Mouse (Mus musculus) hindbrain, embryonic 16.5 days (tissue): ENCODE measurements around the gene Mast3. TPM values are rescaled to one million over a fixed set of nuclear protein-coding genes. Genes with fewer than 3 reads are reported as not detected.
A peak's percentile ranks its signal among the peaks of the same experiment; 100 is the strongest.

ENCODE experiments used
- ATAC-seq: fragments of 200-750 bp; cut with Nextera tagmentation; 2 replicates; pipeline ENCODE4 v1.8.0; 2017; ENCODE audit warnings: moderate TSS enrichment, moderate library complexity
- H3K27ac ChIP-seq: fragments of 300-500 bp; sonication (generic); 2 replicates; pipeline ENCODE4 v1.5.1; 2014; ENCODE audit warnings: low read depth, mild to moderate bottlenecking, control low read depth, low read length, moderate library complexity
- H3K27me3 ChIP-seq: fragments of 300-500 bp; sonication (generic); replicated peaks from 2 replicates; pipeline ENCODE4 v1.6.1; 2014; ENCODE audit warnings: low read length; ENCODE audit not compliant: control insufficient read depth, insufficient read depth
- H3K36me3 ChIP-seq: fragments of 300-500 bp; sonication (generic); 2 replicates; pipeline ENCODE4 v1.6.1; 2014; ENCODE audit warnings: mild to moderate bottlenecking, low read length, moderate library complexity, mixed read lengths; ENCODE audit not compliant: control insufficient read depth, insufficient read depth
- H3K4me1 ChIP-seq: fragments of 300-500 bp; sonication (generic); 2 replicates; pipeline ENCODE4 v1.6.1; 2014; ENCODE audit warnings: low read depth, low read length; ENCODE audit not compliant: control insufficient read depth, insufficient read depth
- H3K4me2 ChIP-seq: fragments of 300-500 bp; sonication (generic); 2 replicates; pipeline ENCODE4 v1.6.1; 2014; ENCODE audit warnings: mild to moderate bottlenecking, low read length, control low read depth, moderate library complexity
- H3K4me3 ChIP-seq: fragments of 300-500 bp; sonication (generic); 2 replicates; pipeline ENCODE4 v1.5.1; 2014; ENCODE audit warnings: mild to moderate bottlenecking, low read length, control low read depth, moderate library complexity
- H3K9ac ChIP-seq: fragments of 300-500 bp; sonication (generic); 2 replicates; pipeline ENCODE4 v1.6.1; 2014; ENCODE audit warnings: low read depth, mild to moderate bottlenecking, control low read depth, low read length, moderate library complexity
- H3K9me3 ChIP-seq: fragments of 300-500 bp; sonication (generic); 2 replicates; pipeline ENCODE4 v1.6.1; 2014; ENCODE audit warnings: mild to moderate bottlenecking, low read length, moderate library complexity; ENCODE audit not compliant: control insufficient read depth
- WGBS: fragments of 180-500 bp; shearing (Covaris S2); extraction: QIAGEN DNeasy Blood & Tissue Kit; methylation state at CpG from one replicate; pipeline ENCODE4 v1.1.7; 2014; 5-methylcytosine and 5-hydroxymethylcytosine counted together
- polyA plus RNA-seq: library from polyadenylated mRNA; unstranded; fragments of >200 nt; fragmentation: Nextera tagmentation; extraction: Ambion mirVana; gene quantifications from 2 replicates; pipeline ENCODE4 v1.2.1, GENCODE M21; 2015

Gene Mast3
- polyA plus RNA-seq, 1 experiment from 2014 or later: 21.9 TPM

DNA sequence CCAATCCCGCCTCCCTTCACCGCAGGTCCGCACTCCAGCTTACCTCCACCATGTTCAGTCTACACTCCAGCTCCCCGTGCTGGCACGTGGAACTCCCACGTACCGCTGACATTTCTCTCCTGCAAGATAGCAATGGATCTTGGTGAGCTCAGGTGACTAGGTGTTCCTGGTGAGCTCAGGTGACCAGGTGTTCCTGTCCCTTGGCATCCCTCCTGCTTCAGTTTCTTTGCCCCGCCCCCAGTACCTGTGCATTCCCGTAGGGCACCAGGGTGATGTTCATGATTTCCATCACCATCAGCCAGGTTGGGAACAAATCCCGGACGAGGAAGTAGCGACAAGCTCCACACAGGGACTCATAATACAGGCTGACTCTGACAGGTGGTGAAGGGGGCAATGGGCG is 40.2 kb downstream of the Mast3 start:
- H3K36me3 ChIP-seq: peaks cover 15% of the 10 kb centered on the region
- ATAC-seq: no peak

DNA sequence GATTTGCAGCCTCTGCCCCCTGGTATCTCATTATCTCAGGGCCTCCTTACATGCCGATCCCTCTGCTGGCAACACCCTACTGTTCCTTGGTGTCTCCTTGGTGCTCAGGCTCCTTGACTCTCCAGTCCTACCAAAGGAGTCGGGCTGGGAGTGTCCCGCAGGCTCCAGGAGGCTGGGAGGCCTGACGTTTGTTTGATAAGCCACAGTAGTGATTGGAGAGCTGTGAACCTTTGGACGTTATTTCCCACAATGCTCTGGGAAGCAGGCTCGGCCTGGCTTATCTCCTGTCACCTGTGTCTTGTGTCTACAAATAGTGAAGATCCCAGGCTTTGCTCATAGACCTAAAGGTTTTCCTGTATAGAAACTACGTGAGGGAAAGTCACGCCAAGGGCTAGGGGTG is 40.8 kb downstream of the Mast3 start:
- no peaks in the 10 kb centered on the region for H3K9me3 ChIP-seq
- H3K4me3 ChIP-seq: no peak overlapping the region
- H3K27me3 ChIP-seq: no peaks in the 10 kb centered on the region
- H3K36me3 ChIP-seq: peaks cover 13% of the 10 kb centered on the region
- no peak overlapping the region for H3K27ac ChIP-seq
- H3K4me1 ChIP-seq: peaks cover 22% of the 10 kb centered on the region
- WGBS: 85% methylated on average over 8 of the region's 8 CpGs
- ATAC-seq: no peak
- no peak overlapping the region for H3K4me2 ChIP-seq
- no peak overlapping the region for H3K9ac ChIP-seq

More for the DNA sequence above, 40.2 kb downstream of the Mast3 start:
- no peaks in the 10 kb centered on the region for H3K9me3 ChIP-seq
- H3K4me2 ChIP-seq: no peak overlapping the region
- H3K4me1 ChIP-seq: peaks cover 16% of the 10 kb centered on the region
- H3K9ac ChIP-seq: no peak overlapping the region
- no peak overlapping the region for H3K27ac ChIP-seq
- WGBS: 95% methylated on average over 13 of the region's 13 CpGs
- no peaks in the 10 kb centered on the region for H3K27me3 ChIP-seq
- H3K4me3 ChIP-seq: no peak overlapping the region

DNA sequence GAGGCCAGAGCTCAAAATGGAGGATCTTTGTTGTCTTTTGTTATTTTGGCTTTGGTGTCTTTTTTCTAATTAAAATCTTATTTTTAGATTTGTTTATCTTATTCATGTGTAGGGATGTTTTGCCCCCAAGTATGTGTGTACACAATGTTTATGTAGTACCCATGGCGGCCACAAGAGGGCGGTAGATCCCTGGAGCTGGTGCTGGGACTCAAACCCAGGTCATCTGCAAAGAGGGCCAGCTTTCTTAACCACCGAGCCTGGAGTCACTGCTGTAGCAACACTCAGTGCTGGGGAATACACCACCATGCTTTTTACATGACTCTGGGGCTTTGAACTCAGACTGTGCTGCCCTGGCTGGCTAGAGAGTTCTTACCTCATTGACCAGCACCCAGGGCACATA is 41.5 kb downstream of the Mast3 start:
- Histone ChIP-seq H3K36me3 (peaks cover 9% of the 10 kb centered on the region), H3K27ac (no peak overlapping the region), H3K27me3 (no peaks in the 10 kb centered on the region), H3K9me3 (no peaks in the 10 kb centered on the region), H3K4me3 (no peak overlapping the region), H3K4me1 (peaks cover 29% of the 10 kb centered on the region), H3K9ac (no peak overlapping the region), H3K4me2 (no peak overlapping the region)
- 3% methylated on average over 3 of the region's 3 CpGs for WGBS
- ATAC-seq: no peak

DNA sequence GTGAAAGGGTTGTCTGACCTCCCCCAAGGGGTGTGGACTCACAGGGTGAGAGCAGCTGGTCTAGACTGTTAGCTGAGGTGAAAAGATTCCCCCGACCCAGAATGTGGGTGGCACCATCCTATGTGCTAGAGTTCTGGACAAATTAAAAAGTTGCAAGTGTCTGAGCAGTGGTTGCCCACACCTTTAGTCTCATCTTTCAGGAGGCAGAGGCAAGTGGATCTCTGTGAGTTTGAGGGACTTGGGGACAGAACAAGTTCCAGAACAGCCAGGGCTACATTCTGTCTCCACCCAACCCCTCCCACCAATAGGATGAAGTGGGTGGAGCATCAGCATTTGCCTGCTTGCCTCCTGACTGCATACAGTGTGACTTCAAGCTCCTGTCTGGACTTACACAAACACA is 42.7 kb downstream of the Mast3 start:
- 92% methylated on average over 1 of the region's 1 CpGs for WGBS
- H3K9me3 ChIP-seq: no peaks in the 10 kb centered on the region
- H3K27me3 ChIP-seq: no peaks in the 10 kb centered on the region
- H3K4me2 ChIP-seq: no peak overlapping the region
- no peak overlapping the region for H3K4me3 ChIP-seq
- H3K4me1 ChIP-seq: peaks cover 36% of the 10 kb centered on the region
- H3K36me3 ChIP-seq: peaks cover 12% of the 10 kb centered on the region
- no peak overlapping the region for H3K27ac ChIP-seq
- H3K9ac ChIP-seq: no peak overlapping the region
- ATAC-seq: no peak

DNA sequence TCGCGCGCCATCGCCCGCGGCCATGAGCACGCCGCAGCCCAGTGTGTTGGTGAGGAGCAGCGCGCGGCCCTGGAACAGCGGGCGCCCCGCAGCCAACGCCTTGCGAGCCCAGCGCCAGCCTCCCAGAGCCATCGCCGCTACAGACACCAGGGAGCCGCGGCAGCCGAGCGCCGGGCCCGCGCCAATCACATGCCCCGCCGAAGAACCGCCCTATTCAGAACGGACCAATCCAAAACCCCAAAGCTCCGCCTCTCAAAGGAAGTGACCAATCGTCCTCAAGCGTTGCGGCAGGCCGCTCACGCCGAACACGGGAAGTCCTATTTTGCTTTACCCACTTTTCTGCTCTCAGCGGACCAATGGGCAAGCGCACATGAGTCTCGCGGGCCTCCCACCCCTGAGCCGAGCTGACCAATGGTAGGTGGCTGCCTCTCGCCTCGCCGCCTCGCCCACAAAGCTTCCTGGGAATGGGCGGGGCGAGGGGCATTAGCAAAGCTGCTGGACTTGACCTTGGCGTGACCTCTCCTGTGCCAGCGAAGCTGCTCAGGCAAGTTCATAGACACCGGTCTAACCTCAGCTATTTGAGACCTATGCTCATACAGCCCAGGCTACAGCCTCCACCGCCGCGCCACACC is 44.0 kb downstream of the Mast3 start, which contains the start of gene Mpv17l2:
TSS of gene Mpv17l2 (minus strand) at position 172 of the 632 bp plus-strand sequence.
- Histone ChIP-seq H3K27me3 (no peaks in the 10 kb centered on the region), H3K27ac (peak within 1 kb of the TSS; percentile 82), H3K36me3 (peaks cover 22% of the 10 kb centered on the region), H3K9me3 (no peaks in the 10 kb centered on the region), H3K4me2 (peak within 1 kb of the TSS; percentile 82), H3K4me1 (peaks cover 39% of the 10 kb centered on the region), H3K4me3 (peak within 1 kb of the TSS; percentile 79), H3K9ac (peak within 1 kb of the TSS; percentile 88)
- under 1% methylated on average over 53 of the region's 55 CpGs for WGBS
- ATAC-seq: peak; percentile 96

DNA sequence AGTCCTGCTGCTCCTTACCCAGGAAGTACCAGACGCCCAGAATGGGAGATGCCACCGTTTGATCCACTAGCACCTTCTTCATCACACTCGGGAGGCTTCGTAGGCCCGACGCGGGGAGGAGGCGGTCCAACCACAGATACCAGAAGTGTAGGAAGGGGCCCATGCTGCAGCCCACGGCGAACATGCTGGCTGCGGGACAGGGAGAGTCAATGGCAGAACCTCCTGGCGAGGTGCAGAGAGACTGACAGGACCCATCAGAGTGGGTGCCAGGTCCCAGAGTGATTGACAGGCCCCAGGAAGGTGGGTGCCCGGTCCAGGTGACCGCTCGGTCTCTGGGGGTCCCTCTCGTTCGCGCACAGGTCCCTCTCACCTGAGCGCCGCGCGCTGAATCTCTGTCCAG is 44.5 kb downstream of the Mast3 start:
- H3K27me3 ChIP-seq: no peaks in the 10 kb centered on the region
- peak overlapping the region; percentile 79 for H3K4me3 ChIP-seq
- peak overlapping the region; percentile 82 for H3K27ac ChIP-seq
- no peaks in the 10 kb centered on the region for H3K9me3 ChIP-seq
- H3K9ac ChIP-seq: peak overlapping the region; percentile 88
- H3K36me3 ChIP-seq: peaks cover 22% of the 10 kb centered on the region
- peak overlapping the region; percentile 82 for H3K4me2 ChIP-seq
- 0% methylated on average over 21 of the region's 22 CpGs for WGBS
- no peak for ATAC-seq
- H3K4me1 ChIP-seq: peaks cover 43% of the 10 kb centered on the region

DNA sequence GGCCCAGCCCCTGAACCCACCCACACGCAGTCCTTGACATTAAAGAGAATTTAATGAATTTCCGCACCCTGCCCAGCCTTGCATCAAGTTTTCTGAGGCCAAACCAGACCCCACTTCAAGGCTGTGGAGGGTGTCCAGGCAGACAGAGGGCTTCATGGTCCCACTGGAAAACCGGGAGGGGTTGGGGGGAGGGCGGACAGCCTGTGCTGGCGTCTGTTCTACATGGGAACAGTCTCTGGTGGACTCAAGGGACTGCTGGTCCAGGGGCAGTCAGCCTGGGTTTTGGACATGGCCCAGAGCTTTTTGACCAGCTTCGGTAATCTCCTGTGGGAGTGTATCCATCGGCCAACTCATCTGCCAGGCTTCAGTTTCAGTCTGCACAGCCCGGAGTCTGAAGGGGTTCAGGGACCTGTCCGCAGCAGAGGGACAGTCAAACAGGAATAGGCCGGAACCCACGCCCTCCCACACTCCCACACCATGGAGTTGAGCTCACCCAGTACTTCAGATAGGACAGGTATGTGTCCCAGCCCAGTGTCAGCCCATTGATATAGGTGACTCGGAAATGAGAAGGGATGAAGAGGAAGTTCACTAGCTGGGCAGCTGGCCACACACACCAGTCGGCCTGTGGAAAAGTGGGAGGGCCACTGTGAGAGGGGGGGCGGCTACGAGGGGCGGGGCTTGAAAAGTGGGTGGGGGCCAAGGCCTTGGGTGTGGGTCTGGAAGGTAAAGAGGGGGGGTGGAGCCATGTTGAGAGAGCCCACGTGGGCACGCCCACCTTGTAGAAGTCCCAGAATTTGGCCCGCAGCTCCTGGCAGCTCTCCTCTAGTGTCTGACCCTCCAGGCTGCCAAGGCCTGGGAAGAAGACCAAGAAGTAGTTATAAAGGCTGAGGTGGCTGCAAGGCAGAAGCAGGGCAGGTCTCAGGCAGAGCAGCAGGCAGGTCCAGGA is 46.0 kb downstream of the Mast3 start:
- Histone ChIP-seq H3K27me3 (no peaks in the 10 kb centered on the region), H3K27ac (peak overlapping the region; percentile 57; the same call in 1 of the 2 replicates), H3K4me3 (no peak overlapping the region), H3K4me2 (peak overlapping the region; percentile 82; the same call in 1 of the 2 replicates), H3K9me3 (no peaks in the 10 kb centered on the region), H3K4me1 (peaks cover 44% of the 10 kb centered on the region), H3K36me3 (peaks cover 22% of the 10 kb centered on the region), H3K9ac (no peak overlapping the region)
- no peak for ATAC-seq
- WGBS: 66% methylated on average over 18 of the region's 19 CpGs

DNA sequence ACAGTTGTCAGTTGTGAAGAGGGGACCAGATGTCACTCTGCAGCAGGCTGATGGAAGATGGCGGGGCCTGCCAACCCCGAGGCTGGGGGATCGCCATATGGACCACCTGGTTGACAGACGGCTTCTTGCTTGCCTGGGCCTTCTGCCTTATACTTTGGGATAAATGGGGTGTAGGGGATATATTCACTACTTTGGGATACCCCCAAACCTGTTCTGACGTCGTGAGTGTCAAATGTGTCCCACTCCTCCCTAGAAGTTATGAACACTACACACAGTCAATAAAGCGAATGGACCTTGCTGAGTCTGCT is 46.6 kb downstream of the Mast3 start:
- Histone ChIP-seq H3K4me3 (no peak overlapping the region), H3K9ac (no peak overlapping the region; the same call in 1 of the 2 replicates), H3K9me3 (no peaks in the 10 kb centered on the region), H3K27me3 (no peaks in the 10 kb centered on the region), H3K36me3 (peaks cover 22% of the 10 kb centered on the region), H3K4me1 (peaks cover 44% of the 10 kb centered on the region), H3K4me2 (no peak overlapping the region), H3K27ac (peak overlapping the region; percentile 21; the same call in 1 of the 2 replicates)
- WGBS: 67% methylated on average over 7 of the region's 7 CpGs
- no peak for ATAC-seq
